11 mouse cellular contexts compared by ENCODE assay signal in genomic region chr7:45110089-45110488, GRCm38 (mm10). TPM values are rescaled to one million over a fixed set of nuclear protein-coding genes. Genes with fewer than 3 reads are reported as not detected.
"Had no signal": no experiment of that assay in that cellular context is flagged by ENCODE, and none has a peak within 500 bp of the region (broad histone marks: within the 10 kb centered on the region; RNA-seq: fewer than 3 reads in every experiment).

No protein-coding gene starts in this region.

RNA-seq across cellular contexts. Expression of gene Gm45713, which starts 25.9 kb away (rescaled TPM):
- total RNA-seq: common myeloid progenitor, adult 5-6 weeks; forebrain, postnatal 0 days; gastrocnemius, adult 8-10 months; gastrocnemius, postnatal 10 days; gastrocnemius, postnatal 14 days; gastrocnemius, postnatal 25 days; gastrocnemius, postnatal 36 days had no signal
- polyA plus RNA-seq: embryonic facial prominence, embryonic 10.5 days; erythroblast, embryonic 14.5 days; forebrain, embryonic 15.5 days; forebrain, embryonic 16.5 days; forebrain, postnatal 0 days had no signal
